Mouse (Mus musculus): ENCODE measurements at regions not wholly inside any gene's neighbourhood (a gene's known extent, or its start where the extent isn't known, plus 50 kb on each side); places are given as distances from the start of the nearest gene placed in this dataset.

- TF ChIP-seq CTCF (IDR thresholded peaks at IDR 0.05; ENCODE audit: low read depth) (no peak), EP300 (IDR thresholded peaks at IDR 0.05; ENCODE audit: low read depth) (no peak)
These were observed 345.1 kb downstream of the Wdr11 start for GRCm38 (mm10) chr7:129936731-129937130.
